Mouse (Mus musculus): ENCODE measurements around the gene Ecel1.

DNA sequence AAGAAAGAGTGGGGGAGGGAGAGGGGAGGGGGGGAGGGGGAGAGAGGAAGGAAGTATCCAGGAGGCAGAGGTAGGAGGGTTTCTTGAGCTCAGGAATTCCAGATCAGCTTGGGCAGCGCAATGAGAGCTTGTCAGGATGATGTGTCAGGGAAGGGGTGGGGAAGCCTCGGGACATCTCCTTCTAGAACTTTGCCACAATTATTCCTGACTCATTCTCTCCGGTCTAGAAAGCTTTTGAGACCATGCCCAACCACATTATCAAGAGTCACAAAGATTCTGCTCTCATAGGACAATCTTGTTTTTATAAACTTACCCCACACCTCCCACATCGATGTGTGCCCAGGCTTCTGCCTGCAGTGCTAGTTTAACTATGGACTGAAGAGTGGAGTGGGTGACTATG, 24.5 kb downstream of the Ecel1 start:
- TF ChIP-seq CTCF (IDR thresholded peaks at IDR 0.05) (no peak), EP300 (IDR thresholded peaks at IDR 0.05) (no peak)
